Mouse (Mus musculus) gastrocnemius, adult 2 months (tissue): ENCODE results near the gene Ormdl2. TPM values are rescaled to one million over a fixed set of nuclear protein-coding genes. Genes with fewer than 3 reads are reported as not detected.
A peak's percentile ranks its signal among the peaks of the same experiment; 100 is the strongest.

Experiments used
- DNase-seq: peaks from one replicate; pipeline ENCODE4 v3.0.0; 2022
- H3K27ac ChIP-seq: fragments of 200-600 bp; 2 replicates; pipeline ENCODE4 v1.8.1; 2022; ENCODE audit warnings: mild to moderate bottlenecking
- H3K4me3 ChIP-seq: fragments of 200-600 bp; 2 replicates; pipeline ENCODE4 v1.8.1; 2022; ENCODE audit warnings: mild to moderate bottlenecking, moderate library complexity
- CTCF ChIP-seq: fragments of 200-600 bp; IDR thresholded peaks from 2 replicates; pipeline ENCODE4 v1.8.1; 2022; ENCODE audit warnings: antibody characterized with exemption, mild to moderate bottlenecking, moderate library complexity
- intact Hi-C: fragments of 180-260 bp; cut with DNase I; formaldehyde crosslinking; loops from one replicate; pipeline ENCODE4 v1.15.1; 2025
- long read RNA-seq, 2 experiments: library from polyadenylated mRNA; stranded (forward); transcript quantifications; one replicate each; pipeline ENCODE4 v2.0.0; 2021
- total RNA-seq, 2 experiments: library from RNA; stranded (reverse); gene quantifications; 2 replicates each; pipeline ENCODE4 v1.2.3; 2021

Ormdl2 gene
- total RNA-seq = 1 to 10 TPM; 3.5 to 4.5 TPM
- long read RNA-seq, experiment 1, transcript Ormdl2-201 (4 exons, 1,573 nt) = major isoform, 6 of 9 reads
- long read RNA-seq, experiment 1, partial matches to known transcripts = 0 of 9 reads
- long read RNA-seq, experiment 1, other reads (novel, unspliced or antisense) = 1 of 9 reads
- long read RNA-seq, experiment 2, partial matches to known transcripts = 1 of 7 reads
- long read RNA-seq, experiment 2, other reads (novel, unspliced or antisense) = 0 of 7 reads

DNA sequence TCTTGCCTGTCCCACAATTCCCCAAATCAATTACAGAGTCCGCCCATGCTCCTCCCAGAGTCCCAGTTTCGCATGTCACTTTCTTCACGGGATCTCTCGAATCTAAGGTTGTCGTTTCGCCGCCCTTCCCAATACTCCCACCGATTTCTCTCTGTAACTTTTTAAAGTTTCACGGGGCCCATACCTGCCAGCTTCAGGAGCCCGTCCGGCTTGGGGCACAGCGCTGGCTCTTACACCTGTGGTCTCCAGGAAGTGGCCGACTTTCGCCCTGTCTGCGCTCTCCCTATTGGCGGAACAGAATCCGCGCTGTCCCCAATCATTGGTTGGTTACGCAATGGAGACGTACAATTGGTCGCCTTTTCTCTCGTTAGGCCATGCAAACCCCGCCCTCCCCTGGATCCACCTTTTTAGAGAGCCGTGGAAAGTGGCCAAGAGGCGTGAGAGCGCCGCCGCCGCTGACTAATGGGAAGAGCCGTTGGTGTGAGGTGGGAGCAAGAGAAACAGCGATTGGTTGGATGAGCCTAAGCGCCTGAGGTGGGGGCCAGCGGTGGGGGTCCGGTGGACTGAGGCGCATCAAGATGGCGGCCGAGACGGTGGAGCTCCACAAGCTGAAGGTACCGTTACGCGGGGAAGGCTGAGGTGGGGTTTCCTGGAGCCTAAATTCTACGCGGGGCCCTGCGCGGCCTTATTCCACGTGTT is at the start of gene Ormdl2:
TSS of gene Ormdl2 (minus strand) at position 288 of the 699 bp plus-strand sequence.
- peak within 1 kb of the TSS; percentile 99 for H3K4me3 ChIP-seq
- peak within 1 kb of the TSS; percentile 96 for H3K27ac ChIP-seq
- no peak for TF ChIP-seq CTCF
- intact Hi-C loops = no loop called here
- DNase-seq = peak; percentile 99

DNA sequence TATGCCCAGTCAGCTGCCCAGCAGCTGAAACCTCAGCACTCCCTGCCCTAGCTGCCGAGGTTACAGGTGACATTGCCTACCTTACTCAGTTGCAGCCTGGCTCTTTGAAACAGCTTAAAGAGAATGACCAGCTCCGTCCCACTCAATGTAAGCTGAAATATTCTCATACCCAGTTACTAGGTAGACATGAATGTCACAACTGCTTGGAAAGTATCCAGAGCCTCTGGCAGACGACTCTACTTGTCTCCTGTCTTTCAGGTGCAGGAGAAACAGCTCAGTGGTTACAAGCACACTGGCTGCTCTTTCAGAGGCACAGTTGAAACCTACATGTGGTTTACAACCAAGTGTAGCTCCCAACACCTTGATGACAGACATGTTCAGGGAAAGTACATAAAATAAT is 48.9 kb upstream of the Ormdl2 start:
- intact Hi-C loops = no loop called here
- no peak overlapping the region for H3K27ac ChIP-seq
- no peak overlapping the region for H3K4me3 ChIP-seq
- DNase-seq = no peak
- no peak for TF ChIP-seq CTCF

DNA sequence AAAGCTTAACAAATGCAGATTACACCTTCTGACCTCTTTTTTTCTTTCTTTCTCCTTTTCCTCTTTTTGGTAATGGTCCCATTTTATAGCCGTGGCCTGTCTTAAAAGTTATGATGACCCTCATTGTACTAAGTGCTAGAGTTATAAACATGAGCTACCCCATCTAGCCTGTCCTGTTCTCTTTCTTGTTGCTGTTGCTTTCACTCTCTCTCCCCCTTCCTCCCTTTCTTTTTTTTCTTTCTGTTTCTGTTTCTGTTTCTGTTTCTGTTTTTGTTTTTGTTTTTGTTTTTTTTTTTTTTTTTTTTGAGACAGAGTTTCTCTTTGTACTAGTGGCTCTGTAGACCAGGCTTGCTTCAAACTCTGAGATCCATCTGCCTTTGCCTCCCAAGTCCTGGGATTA is 45.1 kb upstream of the Ormdl2 start:
- TF ChIP-seq CTCF = no peak
- no peak for DNase-seq
- H3K4me3 ChIP-seq = no peak overlapping the region
- H3K27ac ChIP-seq = no peak overlapping the region
- intact Hi-C loops = no loop called here

DNA sequence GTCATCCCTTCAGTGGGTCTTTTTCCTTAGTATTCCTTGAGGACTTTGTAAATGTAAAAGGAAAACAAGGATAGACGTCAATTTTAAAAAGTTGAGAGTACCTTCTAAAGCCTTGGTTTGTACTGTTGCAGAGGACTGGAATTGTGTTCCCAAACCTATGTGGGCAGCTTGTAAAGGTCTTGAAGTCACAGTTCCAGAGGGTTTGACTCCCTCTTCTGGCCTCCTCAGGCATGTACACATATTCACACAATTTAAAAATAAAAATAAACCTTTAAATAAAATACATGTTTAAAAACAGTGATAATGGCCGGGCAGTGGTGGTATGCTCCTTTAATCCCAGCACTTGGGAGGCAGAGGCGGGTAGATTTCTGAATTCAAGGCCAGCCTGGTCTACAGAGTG is 44.6 kb upstream of the Ormdl2 start:
- no peak overlapping the region for H3K4me3 ChIP-seq
- TF ChIP-seq CTCF = peak; percentile 50
- intact Hi-C loops = no loop called here
- no peak for DNase-seq
- H3K27ac ChIP-seq = no peak overlapping the region

DNA sequence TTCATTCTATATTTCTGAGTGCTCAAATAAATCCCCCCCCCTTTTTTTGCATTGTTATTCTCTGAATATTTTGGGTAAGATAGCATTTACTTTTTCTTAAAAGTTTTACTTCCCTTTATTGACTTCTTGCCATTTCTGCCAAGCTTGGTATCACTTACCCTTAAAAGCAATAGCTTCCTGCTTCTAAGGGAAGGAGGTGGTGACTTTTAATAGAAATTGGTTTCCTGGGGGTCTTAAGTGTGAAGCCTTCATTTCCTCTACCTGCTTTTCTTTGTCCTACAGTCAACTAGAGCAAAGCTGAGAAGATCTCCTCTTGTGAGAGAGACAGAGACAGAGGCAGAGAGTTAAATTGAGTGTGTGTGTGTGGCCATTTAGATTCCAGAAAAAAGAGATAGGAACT is 39.7 kb upstream of the Ormdl2 start:
- Histone ChIP-seq H3K27ac (no peak overlapping the region), H3K4me3 (no peak overlapping the region)
- TF ChIP-seq CTCF = no peak
- DNase-seq = no peak
- intact Hi-C loops = no loop called here

DNA sequence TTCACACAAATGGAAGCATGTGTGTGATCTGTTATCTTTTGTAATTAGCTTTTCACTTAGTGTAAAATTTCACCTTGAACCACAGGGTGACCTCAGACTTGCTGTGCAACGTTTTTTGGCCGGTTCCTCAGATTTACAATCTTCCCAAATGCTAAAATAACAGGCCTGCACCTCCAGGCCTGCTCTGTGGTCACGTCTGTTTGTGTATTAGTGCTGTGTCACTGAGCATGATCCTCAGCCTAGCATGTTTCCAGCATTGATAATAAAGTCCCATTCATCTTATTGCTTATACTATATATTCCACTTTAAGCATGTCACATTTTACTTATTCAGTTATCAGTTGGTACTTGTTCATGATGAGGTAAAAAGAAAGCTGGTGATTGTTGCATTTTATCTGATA is 28.9 kb upstream of the Ormdl2 start:
- no peak for TF ChIP-seq CTCF
- intact Hi-C loops = no loop called here
- no peak for DNase-seq
- no peak overlapping the region for H3K4me3 ChIP-seq
- no peak overlapping the region for H3K27ac ChIP-seq

DNA sequence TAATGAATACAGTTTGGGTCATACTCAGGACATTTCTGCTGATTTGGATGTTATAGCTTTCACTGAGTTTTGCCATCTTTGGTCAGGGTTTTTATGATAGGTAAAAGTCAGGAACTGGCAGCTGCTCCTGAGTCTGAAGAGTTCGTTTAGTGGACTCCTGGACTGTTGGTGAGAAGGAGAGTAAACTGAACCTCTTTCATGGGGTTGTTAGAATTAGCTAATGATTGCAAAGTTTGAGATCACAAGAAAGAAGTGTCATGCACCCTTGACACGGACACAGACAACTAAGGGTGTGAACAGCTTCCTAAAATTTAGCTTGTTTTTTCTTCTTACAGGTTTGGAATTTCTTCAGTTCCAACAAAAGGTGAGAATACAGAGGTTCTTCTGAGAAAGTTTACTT is 27.0 kb upstream of the Ormdl2 start:
- intact Hi-C loops = no loop called here
- Histone ChIP-seq H3K27ac (no peak overlapping the region), H3K4me3 (no peak overlapping the region)
- TF ChIP-seq CTCF = no peak
- DNase-seq = no peak

DNA sequence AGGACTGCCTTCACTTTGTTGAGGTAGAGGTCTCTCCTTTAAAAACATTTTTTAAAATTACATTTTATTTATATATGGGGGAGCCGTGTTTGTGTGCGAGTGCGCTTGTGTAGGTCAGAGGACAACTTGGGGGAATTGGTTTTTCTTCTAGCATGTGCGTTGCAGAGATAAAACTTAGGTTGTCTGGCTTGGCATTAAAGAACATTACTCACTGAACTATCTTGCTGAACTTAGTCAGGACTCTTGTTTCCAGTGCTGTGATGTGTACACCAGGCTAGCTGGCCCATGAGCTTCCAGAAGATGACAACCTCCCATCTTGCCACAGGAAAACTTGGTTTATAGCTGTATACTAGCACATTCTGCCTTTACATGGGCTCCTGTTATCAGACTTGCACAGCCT is 25.2 kb upstream of the Ormdl2 start:
- Histone ChIP-seq H3K4me3 (no peak overlapping the region), H3K27ac (no peak overlapping the region)
- no peak for TF ChIP-seq CTCF
- intact Hi-C loops = no loop called here
- DNase-seq = no peak

DNA sequence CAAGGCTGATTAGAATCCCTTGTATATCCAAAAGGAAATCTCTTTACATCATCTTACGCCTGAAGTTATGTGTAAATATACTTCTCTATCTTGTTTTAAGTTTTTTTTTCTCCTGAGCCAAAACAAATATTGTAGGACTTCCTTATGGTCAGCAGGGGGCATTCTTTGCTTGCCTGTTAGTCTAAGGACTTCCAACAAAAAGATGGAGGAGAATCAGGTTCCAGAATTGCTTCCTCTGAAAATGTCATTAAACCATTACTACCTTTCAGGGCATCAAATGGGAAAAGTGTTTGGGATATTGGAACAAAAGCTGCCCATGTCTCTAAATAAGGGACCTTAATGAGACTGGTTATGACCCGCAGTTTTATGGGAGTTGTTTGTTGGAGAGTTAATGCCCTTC is 24.1 kb upstream of the Ormdl2 start:
- peak; percentile 74 for TF ChIP-seq CTCF
- intact Hi-C loops = loop anchor here (1.0 kb wide), 1 partner anchor 50 kb away; no protein-coding TSS in a partner anchor
- Histone ChIP-seq H3K27ac (no peak overlapping the region), H3K4me3 (no peak overlapping the region)
- DNase-seq = no peak

DNA sequence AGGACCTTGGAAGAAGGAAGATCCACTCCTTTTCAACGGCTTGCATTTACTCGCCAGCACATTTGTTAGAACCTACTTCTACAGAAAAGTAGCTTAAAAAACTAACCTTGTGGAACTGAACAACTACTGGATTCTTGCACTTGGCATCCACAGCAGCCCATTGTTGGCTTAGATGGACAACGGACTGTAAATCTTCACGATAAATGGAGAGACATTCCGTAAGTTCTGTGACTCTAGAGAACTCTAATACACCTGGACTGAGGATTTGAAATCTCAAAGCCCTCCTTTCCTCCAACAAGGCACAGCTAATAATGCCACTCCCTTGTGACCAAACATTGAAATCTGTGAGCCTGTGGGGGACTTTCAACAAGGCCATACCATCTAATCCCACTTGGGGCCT is 21.8 kb upstream of the Ormdl2 start:
- DNase-seq = no peak
- no peak for TF ChIP-seq CTCF
- intact Hi-C loops = loop anchor here (5.0 kb wide), 1 partner anchor 134 kb away; no protein-coding TSS in a partner anchor
- H3K4me3 ChIP-seq = no peak overlapping the region
- H3K27ac ChIP-seq = no peak overlapping the region

DNA sequence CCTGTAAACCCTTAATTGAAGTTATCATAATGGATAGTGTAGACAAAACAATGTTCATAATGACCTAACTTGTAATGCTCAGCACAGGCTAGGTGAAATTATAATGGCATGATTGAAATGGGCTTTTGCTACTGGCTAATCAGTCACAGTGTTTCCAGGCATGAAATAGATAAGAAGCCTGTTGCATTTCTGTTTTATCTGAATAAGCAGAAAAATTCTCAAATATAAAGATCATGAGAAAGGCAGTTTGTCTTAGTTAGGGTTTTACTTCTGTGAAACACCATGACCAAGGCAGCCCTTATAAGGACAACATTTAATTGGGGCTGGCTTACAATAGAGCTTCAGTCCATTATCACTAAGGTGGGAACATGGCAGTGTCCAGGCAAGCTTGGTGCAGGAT is 19.2 kb upstream of the Ormdl2 start:
- Histone ChIP-seq H3K27ac (no peak overlapping the region), H3K4me3 (no peak overlapping the region)
- DNase-seq = no peak
- no peak for TF ChIP-seq CTCF
- intact Hi-C loops = loop anchor here (5.0 kb wide), 1 partner anchor 137 kb away; no protein-coding TSS in a partner anchor

DNA sequence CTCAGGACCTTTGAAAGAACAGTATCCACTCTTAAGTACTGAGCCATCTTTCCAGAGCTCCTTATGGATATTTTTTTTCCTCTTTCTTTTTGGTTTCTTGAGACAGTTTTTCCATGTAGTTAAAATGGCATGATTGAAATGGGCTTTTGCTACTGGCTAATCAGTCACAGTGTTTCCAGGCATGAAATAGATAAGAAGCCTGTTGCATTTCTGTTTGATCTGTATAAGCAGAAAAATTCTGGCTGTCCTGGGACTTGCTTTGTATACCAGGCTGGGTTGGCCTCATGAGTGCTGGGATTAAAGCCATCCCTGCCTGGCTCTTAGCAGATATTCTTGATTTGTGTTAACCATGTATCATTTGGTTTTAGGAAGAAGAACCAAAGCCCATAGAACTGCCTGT is 18.0 kb upstream of the Ormdl2 start:
- TF ChIP-seq CTCF = no peak
- Histone ChIP-seq H3K27ac (no peak overlapping the region), H3K4me3 (no peak overlapping the region)
- DNase-seq = no peak
- intact Hi-C loops = no loop called here

DNA sequence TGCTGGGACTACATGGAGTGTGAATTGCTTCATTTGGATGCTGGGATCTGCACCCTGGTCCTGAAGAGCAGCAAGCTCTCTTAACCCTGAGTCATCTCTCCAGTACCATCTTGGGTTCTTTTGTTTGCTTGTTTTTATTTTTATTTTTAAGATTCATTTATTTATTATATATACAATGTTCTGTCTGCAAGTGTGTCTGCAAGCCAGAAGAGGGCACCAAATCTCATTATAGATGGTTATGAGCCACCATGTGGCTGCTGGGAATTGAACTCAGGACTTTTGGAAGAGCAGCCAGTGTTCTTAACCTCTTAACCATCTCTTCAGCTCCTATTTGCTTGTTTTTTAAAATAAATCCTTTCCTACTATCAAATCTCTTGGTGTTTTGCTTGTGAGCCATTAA is 16.0 kb upstream of the Ormdl2 start:
- H3K4me3 ChIP-seq = no peak overlapping the region
- H3K27ac ChIP-seq = no peak overlapping the region
- peak; percentile 33; the same call in 1 of the 2 replicates for TF ChIP-seq CTCF
- no peak for DNase-seq
- intact Hi-C loops = no loop called here

DNA sequence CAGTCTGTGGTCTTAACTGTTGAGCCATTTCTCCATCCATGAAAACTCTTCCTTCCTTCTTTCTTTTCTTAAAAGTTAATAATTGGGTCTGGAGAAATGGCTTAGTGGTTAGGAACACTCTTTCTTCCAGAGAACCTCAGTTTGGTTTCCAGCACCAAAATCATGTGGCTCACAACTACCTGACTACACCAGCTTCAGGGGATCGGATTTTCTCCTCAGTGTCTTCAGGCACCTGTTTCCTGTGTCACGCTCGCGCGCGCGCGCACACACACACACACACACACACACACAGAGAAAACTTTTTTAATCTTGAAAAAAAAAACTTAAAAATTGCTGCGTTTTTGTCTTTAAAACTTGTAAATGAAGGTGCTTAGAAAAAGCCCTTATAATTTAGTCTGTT is 2.4 kb upstream of the Ormdl2 start:
- intact Hi-C loops = no loop called here
- no peak for TF ChIP-seq CTCF
- Histone ChIP-seq H3K27ac (no peak overlapping the region), H3K4me3 (no peak overlapping the region)
- no peak for DNase-seq
